Mouse (Mus musculus): ENCODE measurements at regions not wholly inside any gene's neighbourhood (a gene's known extent, or its start where the extent isn't known, plus 50 kb on each side); places are given as distances from the start of the nearest gene placed in this dataset.

- peak; percentile 44 for ATAC-seq (ENCODE audit: low TSS enrichment)
These were observed 397.4 kb upstream of the Zdhhc25 start for GRCm38 (mm10) chr15:88202736-88203135.

DNA sequence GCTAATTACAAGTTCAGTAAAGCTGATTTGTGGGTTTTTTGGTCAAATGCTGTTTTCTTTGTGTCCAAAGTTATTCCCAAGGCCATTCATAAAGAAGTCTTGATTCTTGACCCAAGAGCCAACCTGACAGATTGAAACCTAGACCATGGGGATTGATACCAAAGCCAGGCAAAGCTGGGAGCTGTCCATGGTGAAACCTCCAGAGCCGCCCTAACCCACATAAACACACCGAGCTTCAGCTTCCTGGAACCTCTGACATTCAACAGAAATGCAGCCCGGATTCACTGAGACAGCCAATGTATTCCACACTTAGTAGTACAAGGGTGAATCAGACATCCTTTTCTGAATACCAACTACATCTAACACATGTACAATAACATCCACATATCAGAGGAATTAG, 386.7 kb upstream of the Zdhhc25 start:
- no peak for ATAC-seq (ENCODE audit: low TSS enrichment)

DNA sequence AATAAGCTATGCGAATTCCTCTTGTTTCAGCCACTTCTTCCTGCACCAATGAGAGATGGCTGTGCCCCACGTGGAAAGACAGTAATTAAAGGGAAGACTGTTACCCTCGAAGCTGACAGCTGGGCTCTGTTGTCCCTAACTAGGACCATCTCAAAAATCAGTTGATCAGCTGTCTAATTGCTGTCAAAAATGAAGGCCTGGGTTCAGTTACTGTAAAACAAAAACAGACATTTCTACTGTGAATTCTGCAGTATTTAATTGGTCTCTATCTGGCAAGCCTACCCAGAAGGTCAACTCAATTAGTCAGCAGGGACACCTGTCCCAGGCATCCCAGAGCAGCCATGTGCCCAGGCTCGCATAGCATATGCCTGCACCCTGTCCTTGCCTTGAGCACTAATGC, 385.8 kb upstream of the Zdhhc25 start:
- no peak for ATAC-seq (ENCODE audit: low TSS enrichment)

- no peak for ATAC-seq (ENCODE audit: low TSS enrichment)
These were observed 370.6 kb upstream of the Zdhhc25 start for GRCm38 (mm10) chr15:88229456-88229855.

DNA sequence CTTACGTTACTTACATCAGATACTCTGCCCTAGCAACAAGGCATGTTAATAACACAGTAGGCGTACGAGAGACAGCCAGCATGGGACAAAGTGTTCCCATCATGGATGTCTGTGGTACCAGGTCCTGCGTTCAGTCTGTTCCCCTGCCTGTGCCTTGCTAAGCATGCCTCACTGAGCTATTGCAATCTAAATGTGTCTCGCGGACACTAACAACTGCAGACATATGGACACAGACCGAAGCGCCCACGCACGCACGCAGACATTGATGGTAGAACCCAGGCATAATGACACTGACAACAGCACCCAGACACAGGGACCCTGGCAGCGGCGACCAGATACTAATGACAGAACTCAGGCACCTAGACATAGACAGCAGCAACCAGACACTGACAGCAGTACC, 355.5 kb upstream of the Zdhhc25 start:
- ATAC-seq (ENCODE audit: low TSS enrichment): peak; percentile 58

GRCm38 (mm10) chr15:88245496-88246246, 354.4 kb upstream of the Zdhhc25 start:
- ATAC-seq (ENCODE audit: low TSS enrichment): peak; percentile 48; the same call in 1 of the 2 replicates

DNA sequence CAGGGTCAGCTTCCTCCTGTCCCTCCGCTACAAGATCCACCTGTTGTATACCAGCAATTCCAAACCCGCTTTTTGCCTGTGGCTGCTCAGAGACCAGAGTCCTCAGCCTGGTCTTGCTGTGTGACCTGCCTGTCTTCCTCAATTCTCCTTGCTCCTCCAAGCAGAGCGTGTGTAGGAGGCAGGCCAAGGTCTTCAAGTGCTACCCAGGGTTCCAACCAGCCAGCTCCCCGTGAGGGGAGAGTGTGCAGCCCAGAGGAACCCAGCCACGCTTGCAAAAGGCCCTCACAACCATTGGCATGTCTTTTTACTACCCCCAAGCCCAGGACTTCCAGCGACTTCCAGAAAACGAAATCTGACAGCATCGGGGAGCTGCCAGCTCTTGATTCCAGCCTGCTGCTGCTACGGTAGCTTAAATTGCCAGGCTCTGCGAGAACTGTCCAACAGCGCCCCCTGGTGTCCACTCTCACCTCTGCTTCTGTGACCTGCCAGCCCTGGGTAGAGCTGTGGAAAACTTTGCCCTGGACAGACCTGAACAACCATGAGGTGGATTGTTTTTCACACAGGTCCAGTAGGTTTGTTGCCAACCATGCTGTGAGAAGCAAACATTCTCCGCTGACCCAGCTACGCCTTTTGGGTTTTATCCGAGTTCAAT, 352.0 kb upstream of the Zdhhc25 start:
- ATAC-seq (ENCODE audit: low TSS enrichment): peak; percentile 78

- no peak for ATAC-seq (ENCODE audit: low TSS enrichment)
These were observed 312.1 kb upstream of the Zdhhc25 start for GRCm38 (mm10) chr15:88288051-88288450.

GRCm38 (mm10) chr15:88288696-88289095, 311.4 kb upstream of the Zdhhc25 start:
- no peak for ATAC-seq (ENCODE audit: low TSS enrichment)

GRCm38 (mm10) chr15:88290740-88291363, 309.2 kb upstream of the Zdhhc25 start:
- no peak for ATAC-seq (ENCODE audit: low TSS enrichment)

GRCm38 (mm10) chr15:88299061-88299460, 301.0 kb upstream of the Zdhhc25 start:
- ATAC-seq (ENCODE audit: low TSS enrichment): no peak

DNA sequence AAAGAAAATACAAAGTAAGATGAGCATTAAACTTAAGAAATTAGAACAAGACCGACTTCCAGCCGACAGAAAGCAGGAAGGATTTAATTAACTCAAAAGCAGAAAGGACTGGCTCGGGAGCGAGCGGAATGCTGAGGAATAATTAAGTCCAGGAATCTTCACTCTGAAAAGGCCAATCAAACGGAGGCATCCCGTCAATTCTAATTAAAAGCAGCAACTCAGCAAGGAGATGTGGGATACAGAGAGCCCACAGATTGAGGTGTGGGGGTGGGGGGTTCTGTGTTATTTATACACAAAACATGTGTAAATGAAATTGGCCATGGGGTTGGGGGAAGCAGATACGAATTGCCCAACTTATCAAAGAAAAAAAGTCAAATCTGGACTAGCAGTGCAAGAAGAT, 288.9 kb upstream of the Zdhhc25 start:
- ATAC-seq (ENCODE audit: low TSS enrichment): no peak

DNA sequence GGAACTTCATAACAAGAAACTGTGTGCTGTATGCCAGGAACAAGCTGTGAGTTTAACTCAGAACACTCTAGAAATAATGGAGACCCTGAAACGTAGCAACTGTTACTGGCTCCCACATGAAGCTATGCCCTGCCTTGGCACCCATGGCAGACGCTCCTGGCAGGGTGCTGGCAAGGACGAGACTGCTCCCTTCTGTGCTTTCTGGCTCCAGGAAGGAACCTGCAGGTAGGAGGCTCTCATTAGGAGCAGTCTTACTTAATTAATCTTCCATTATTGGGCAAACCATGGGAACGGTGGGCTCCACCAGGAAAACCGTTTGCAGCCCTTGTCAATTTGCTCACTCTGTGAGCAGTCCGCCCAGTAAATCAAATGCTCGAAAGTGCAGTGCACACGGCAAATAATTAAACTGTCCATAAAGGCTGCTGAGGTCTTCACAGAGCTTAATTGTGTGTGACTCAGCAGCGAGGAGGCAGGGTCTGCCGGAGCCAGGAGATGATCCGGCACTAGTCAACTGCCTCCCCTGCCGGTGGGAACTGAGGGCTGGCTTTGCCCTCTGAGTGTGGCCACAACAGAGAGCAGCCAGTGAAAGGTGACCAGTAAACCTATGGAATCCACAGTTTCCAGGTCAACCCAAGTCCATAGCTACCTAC, 285.2 kb upstream of the Zdhhc25 start:
- no peak for ATAC-seq (ENCODE audit: low TSS enrichment)

DNA sequence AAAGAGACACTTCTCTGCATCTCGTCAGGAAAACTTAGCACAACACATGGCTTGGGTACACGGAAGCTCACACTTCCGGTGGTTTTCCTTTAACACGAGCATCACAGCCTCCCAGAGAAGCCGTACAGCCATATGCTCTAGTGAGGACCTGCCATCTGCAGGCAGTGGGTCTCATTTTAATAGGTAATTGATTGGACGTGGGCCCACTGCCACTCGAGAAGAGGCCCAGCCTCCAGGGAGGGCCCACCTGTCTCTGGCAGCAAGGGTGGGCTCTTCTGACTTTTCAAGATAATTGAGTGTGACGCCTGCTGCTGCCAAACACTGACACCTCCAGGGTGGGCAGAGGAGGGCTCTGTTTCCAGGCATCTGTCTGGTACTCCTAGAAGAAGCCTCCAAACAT, 282.1 kb upstream of the Zdhhc25 start:
- no peak for ATAC-seq (ENCODE audit: low TSS enrichment)

- no peak for ATAC-seq (ENCODE audit: low TSS enrichment)
These were observed 280.6 kb upstream of the Zdhhc25 start for GRCm38 (mm10) chr15:88319527-88319926.

- no peak for ATAC-seq (ENCODE audit: low TSS enrichment)
These were observed 276.3 kb upstream of the Zdhhc25 start for GRCm38 (mm10) chr15:88323584-88324375.

- ATAC-seq (ENCODE audit: low TSS enrichment): no peak
These were observed 275.0 kb upstream of the Zdhhc25 start for GRCm38 (mm10) chr15:88325108-88325507.

GRCm38 (mm10) chr15:88353206-88353605, 246.9 kb upstream of the Zdhhc25 start:
- ATAC-seq (ENCODE audit: low TSS enrichment): no peak

DNA sequence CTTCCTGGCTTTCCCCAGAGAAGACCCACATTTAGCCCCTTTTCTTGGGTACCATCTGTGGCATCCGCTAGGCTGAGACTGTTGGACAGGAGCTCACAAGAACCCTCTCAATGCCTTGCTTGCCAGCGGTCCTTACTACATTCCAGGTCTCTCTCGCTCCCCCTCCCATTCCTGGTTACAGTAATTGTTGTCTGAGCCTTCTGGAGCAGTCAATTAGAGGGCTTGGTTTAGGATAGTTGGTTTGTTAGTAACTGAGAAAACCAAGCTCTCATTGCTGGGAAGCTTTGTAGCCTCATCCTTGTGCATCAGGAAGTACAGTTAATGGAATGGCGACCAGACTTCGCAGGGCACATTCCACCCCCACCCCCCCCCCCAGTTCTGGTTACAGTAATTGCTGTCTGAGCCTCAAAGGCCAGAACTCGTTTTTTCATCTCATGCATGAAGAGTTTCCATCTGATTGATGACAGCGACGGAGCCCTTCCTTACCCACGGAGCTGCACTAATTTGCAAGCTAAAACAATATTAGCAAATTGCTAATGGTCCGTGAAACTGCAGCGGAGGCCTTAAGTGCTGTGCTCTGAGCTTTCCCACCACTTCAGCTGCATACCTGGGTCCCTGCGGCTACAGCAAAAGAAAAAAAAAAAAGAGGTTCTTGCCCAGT, 239.6 kb upstream of the Zdhhc25 start:
- no peak for ATAC-seq (ENCODE audit: low TSS enrichment)

GRCm38 (mm10) chr15:88361351-88361750, 238.8 kb upstream of the Zdhhc25 start:
- no peak for ATAC-seq (ENCODE audit: low TSS enrichment)

GRCm38 (mm10) chr15:88362966-88363365, 237.1 kb upstream of the Zdhhc25 start:
- no peak for ATAC-seq (ENCODE audit: low TSS enrichment)
